Comparison of ENCODE assay signal across 9 mouse cellular contexts in the genomic region with DNA sequence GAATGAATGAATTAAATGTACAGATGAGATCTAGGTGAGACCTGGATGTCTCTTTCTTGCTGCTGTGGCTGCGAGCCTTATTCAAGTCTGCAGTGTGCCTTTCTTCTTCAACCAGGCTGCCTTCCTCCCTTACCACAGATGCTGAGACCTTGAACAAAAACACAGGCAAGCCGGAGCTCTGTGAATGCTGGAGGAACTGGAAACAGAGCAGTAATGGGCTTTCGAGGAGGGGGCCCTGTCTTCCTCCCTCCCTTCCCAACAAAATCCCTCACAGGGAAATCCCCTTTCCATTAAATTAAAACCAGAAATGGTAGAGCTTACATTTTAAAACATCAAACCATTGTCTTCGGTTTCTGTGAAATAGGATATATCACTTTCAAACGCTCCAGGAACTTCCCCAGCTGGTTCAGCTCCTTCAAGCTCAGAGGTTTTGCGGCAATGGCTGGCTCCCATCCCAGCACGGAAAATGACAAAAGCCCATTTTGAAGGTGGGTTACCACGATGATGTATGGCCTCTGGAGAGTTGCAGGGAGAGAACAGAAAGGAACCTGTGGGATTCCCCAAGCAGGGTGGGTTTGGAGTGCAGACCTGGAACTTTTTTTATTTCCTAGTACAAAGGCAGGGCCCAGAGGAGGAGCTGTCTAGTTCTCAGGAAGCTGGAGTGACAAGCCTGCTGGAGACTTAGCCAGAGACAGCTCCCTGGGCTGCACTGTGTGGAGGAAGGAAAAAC. TPM values are rescaled to one million over a fixed set of nuclear protein-coding genes. Genes with fewer than 3 reads are reported as not detected.
A peak's percentile ranks its signal among the peaks of the same experiment; 100 is the strongest.
DNase-seq lines count a peak whose midpoint lies in the region; ATAC-seq lines count a peak whose summit lies in the region.
"Had no signal": no experiment of that assay in that cellular context is flagged by ENCODE, and none has a peak within 500 bp of the region (broad histone marks: within the 10 kb centered on the region; RNA-seq: fewer than 3 reads in every experiment).

No protein-coding gene starts in this region.

- no peak overlapping the region for H3K9ac ChIP-seq in midbrain, embryonic 16.5 days (ENCODE audit: low read depth, low read length)
- H3K9ac ChIP-seq in stomach, embryonic 15.5 days = no peak overlapping the region
- H3K9ac ChIP-seq: liver, embryonic 13.5 days had no signal

- no peaks in the 10 kb centered on the region for H3K27me3 ChIP-seq in midbrain, embryonic 16.5 days (ENCODE audit: control insufficient read depth, insufficient read depth, low read depth, low read length)
- no peaks in the 10 kb centered on the region for H3K27me3 ChIP-seq in midbrain, embryonic 10.5 days (ENCODE audit: low read depth, poor library complexity, severe bottlenecking)
- H3K27me3 ChIP-seq in limb, embryonic 10.5 days (ENCODE audit: low read depth, poor library complexity, severe bottlenecking) = no peaks in the 10 kb centered on the region
- H3K27me3 ChIP-seq in stomach, embryonic 15.5 days (replicated peaks) = no peaks in the 10 kb centered on the region
- H3K27me3 ChIP-seq: liver, embryonic 13.5 days had no signal

- H3K36me3 ChIP-seq in midbrain, embryonic 16.5 days (ENCODE audit: control insufficient read depth, insufficient read depth, low read length) = no peaks in the 10 kb centered on the region
- H3K36me3 ChIP-seq in midbrain, embryonic 10.5 days = no peaks in the 10 kb centered on the region
- H3K36me3 ChIP-seq in limb, embryonic 10.5 days = no peaks in the 10 kb centered on the region
- no peaks in the 10 kb centered on the region for H3K36me3 ChIP-seq in stomach, embryonic 15.5 days
- H3K36me3 ChIP-seq: liver, embryonic 13.5 days had no signal

- H3K9me3 ChIP-seq in midbrain, embryonic 16.5 days (replicated peaks; ENCODE audit: control insufficient read depth, low read length, poor library complexity, severe bottlenecking) = no peaks in the 10 kb centered on the region
- no peaks in the 10 kb centered on the region for H3K9me3 ChIP-seq in midbrain, embryonic 10.5 days (replicated peaks)
- H3K9me3 ChIP-seq in limb, embryonic 10.5 days (replicated peaks) = no peaks in the 10 kb centered on the region
- no peaks in the 10 kb centered on the region for H3K9me3 ChIP-seq in stomach, embryonic 15.5 days
- H3K9me3 ChIP-seq: liver, embryonic 13.5 days had no signal

- 49% methylated on average over 8 of the region's 8 CpGs for WGBS in midbrain, embryonic 16.5 days
- WGBS in midbrain, embryonic 10.5 days = 67% methylated on average over 8 of the region's 8 CpGs
- 57% methylated on average over 8 of the region's 8 CpGs for WGBS in limb, embryonic 10.5 days
- WGBS in stomach, embryonic 15.5 days = 24% methylated on average over 8 of the region's 8 CpGs

- H3K4me2 ChIP-seq in midbrain, embryonic 16.5 days (ENCODE audit: low read length) = no peak overlapping the region
- H3K4me2 ChIP-seq in stomach, embryonic 15.5 days = peak overlapping the region; percentile 26
- H3K4me2 ChIP-seq: liver, embryonic 13.5 days had no signal

- H3K4me1 ChIP-seq in midbrain, embryonic 16.5 days (ENCODE audit: control insufficient read depth, insufficient read depth, low read length) = no peaks in the 10 kb centered on the region; the same call in 1 of the 2 replicates
- no peaks in the 10 kb centered on the region for H3K4me1 ChIP-seq in midbrain, embryonic 10.5 days
- H3K4me1 ChIP-seq in limb, embryonic 10.5 days = peaks cover 16% of the 10 kb centered on the region
- H3K4me1 ChIP-seq in stomach, embryonic 15.5 days = 0 out of 2 replicates have a peak, but pooled peaks cover 7% of the 10 kb centered on the region
- H3K4me1 ChIP-seq: liver, embryonic 13.5 days had no signal

- H3K27ac ChIP-seq in midbrain, embryonic 16.5 days (ENCODE audit: low read length) = 0 out of 2 replicates have a peak overlapping the region, but pooled peaks have one; percentile 14
- H3K27ac ChIP-seq in midbrain, embryonic 10.5 days (replicated peaks) = no peak overlapping the region
- peak overlapping the region; percentile 57; the same call in 1 of the 2 replicates for H3K27ac ChIP-seq in limb, embryonic 10.5 days
- H3K27ac ChIP-seq in stomach, embryonic 15.5 days = peak overlapping the region; percentile 65; the same call in 1 of the 2 replicates
- H3K27ac ChIP-seq: liver, embryonic 13.5 days had no signal

- ATAC-seq in midbrain, embryonic 16.5 days = no peak
- ATAC-seq in stomach, embryonic 15.5 days (ENCODE audit: insufficient read depth, low FRiP score, low read depth) = peak; percentile 66; the same call in 1 of the 2 replicates

- peak; percentile 18 for DNase-seq in adrenal gland, adult 2 months
- DNase-seq in adrenal gland, adult (ENCODE audit: inconsistent age in 2 of 2, low spot score in 1 of 2) = no peak
- DNase-seq in midbrain, embryonic 10.5 days (ENCODE audit: low spot score) = no peak
- DNase-seq in limb, embryonic 10.5 days (ENCODE audit: low spot score) = no peak
- no peak for DNase-seq in left cerebral cortex, adult 8-10 months (ENCODE audit: low spot score in 2 of 2)
- no peak for DNase-seq in layer of hippocampus, adult 11-12 months (ENCODE audit: low spot score)
- DNase-seq: liver, embryonic 13.5 days had no signal

- H3K4me3 ChIP-seq in midbrain, embryonic 16.5 days (ENCODE audit: low read depth, low read length) = no peak overlapping the region
- no peak overlapping the region for H3K4me3 ChIP-seq in midbrain, embryonic 10.5 days
- no peak overlapping the region for H3K4me3 ChIP-seq in limb, embryonic 10.5 days
- no peak overlapping the region for H3K4me3 ChIP-seq in stomach, embryonic 15.5 days (replicated peaks)
- H3K4me3 ChIP-seq: liver, embryonic 13.5 days had no signal

RNA-seq across cellular contexts. Expression of a gene that starts 44.0 kb away (rescaled TPM):
- not detected for total RNA-seq in adrenal gland, adult 2 months (2021)
- polyA plus RNA-seq in adrenal gland, adult 2 months (2012; rRNA removed) = not detected in 2 replicates
- polyA plus RNA-seq in midbrain, embryonic 16.5 days (2015; fragmentation: Nextera tagmentation; extraction: Ambion mirVana) = not detected in 2 replicates
- polyA plus RNA-seq in midbrain, embryonic 10.5 days (2016; fragmentation: Nextera tagmentation; extraction: Ambion mirVana) = 0.05 TPM in 1 of 2 replicates, not detected in the other
- polyA plus RNA-seq in limb, embryonic 10.5 days (2016; fragmentation: Nextera tagmentation; extraction: Ambion mirVana) = not detected in 2 replicates
- 0.06 TPM in 1 of 2 replicates, not detected in the other for polyA plus RNA-seq in stomach, embryonic 15.5 days (2015; fragmentation: Nextera tagmentation; extraction: Ambion mirVana)
- total RNA-seq in left cerebral cortex, adult 8-10 months (2022) = under 1 TPM in 1 of 4 experiments, not detected in 3; 0.13 TPM
- polyA plus RNA-seq: liver, embryonic 13.5 days had no signal
